Mouse (Mus musculus): ENCODE data around the gene Mcur1. TPM values are rescaled to one million over a fixed set of nuclear protein-coding genes. Genes with fewer than 3 reads are reported as not detected.
A peak's percentile ranks its signal among the peaks of the same experiment; 100 is the strongest.

Gene Mcur1
- polyA plus RNA-seq, 2 experiments = 4.0 to 6.0 TPM

DNA sequence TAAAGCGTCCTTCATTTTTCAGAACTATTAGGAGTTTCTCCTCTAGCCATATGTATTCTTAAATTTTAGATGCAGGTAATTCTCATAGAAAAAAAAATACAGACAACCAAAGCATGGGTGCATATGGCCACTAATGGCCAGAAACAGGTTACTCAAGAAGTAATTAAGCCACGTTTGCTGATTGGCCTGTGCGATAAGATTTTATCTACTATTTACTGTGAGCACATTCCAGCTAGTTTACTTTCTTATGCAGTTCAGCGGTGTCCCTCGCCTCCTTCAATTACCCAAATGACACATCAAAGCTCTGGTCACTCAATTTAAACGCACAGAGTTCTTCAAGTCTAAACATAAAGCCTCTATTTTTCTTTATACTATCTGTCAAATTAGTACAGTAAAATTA lies 1.0 kb downstream of the Mcur1 start:
- no peak for TF ChIP-seq EP300 (IDR thresholded peaks at IDR 0.05; ENCODE audit: low read depth)
- TF ChIP-seq CTCF (IDR thresholded peaks at IDR 0.05; ENCODE audit: low read depth) = no peak
- no peaks in the 10 kb centered on the region; the same call in 1 of the 2 replicates for H3K27me3 ChIP-seq (ENCODE audit: control insufficient read depth, insufficient read depth, low read length)
- H3K27ac ChIP-seq = no peak overlapping the region
- no peak for ATAC-seq (ENCODE audit: insufficient read depth)
- H3K4me2 ChIP-seq (ENCODE audit: low read depth) = peak overlapping the region; percentile 81
- H3K4me1 ChIP-seq (replicated peaks; ENCODE audit: control insufficient read depth in 2 of 2, insufficient read depth in 2 of 2, low read length in 1 of 2) = peaks cover 3 to 8% of the 10 kb centered on the region in 2 experiments; a peak in 3 of 4 replicates
- no peak for DNase-seq (ENCODE audit: low read depth in 3 of 3, low spot score in 3 of 3)
- H3K9ac ChIP-seq (replicated peaks) = peak overlapping the region; percentile 70
- no peaks in the 10 kb centered on the region; the same call in 1 of the 2 replicates for H3K36me3 ChIP-seq (replicated peaks; ENCODE audit: control insufficient read depth, insufficient read depth, low read depth)
- 24% methylated on average over 6 of the region's 6 CpGs for WGBS (ENCODE audit: insufficient replicate concordance)
- H3K9me3 ChIP-seq (ENCODE audit: control insufficient read depth, low read length) = no peaks in the 10 kb centered on the region
- peak overlapping the region in 1 of 2 experiments; percentile 71; a peak in 3 of 4 replicates for H3K4me3 ChIP-seq (ENCODE audit: insufficient read depth in 1 of 2, low read depth in 2 of 2, low read length in 2 of 2)

GRCm38 (mm10) chr13:43558357-43558756 lies 1.6 kb downstream of the Mcur1 start:
- DNase-seq (ENCODE audit: low read depth in 3 of 3, low spot score in 3 of 3) (no peak), ATAC-seq (ENCODE audit: insufficient read depth) (no peak)
- no peaks in the 10 kb centered on the region for H3K9me3 ChIP-seq (ENCODE audit: control insufficient read depth, low read length)
- H3K4me1 ChIP-seq (replicated peaks; ENCODE audit: control insufficient read depth in 2 of 2, insufficient read depth in 2 of 2, low read length in 1 of 2) = peaks cover 3 to 8% of the 10 kb centered on the region in 2 experiments; a peak in 3 of 4 replicates
- no peak for TF ChIP-seq EP300 (IDR thresholded peaks at IDR 0.05; ENCODE audit: low read depth)
- TF ChIP-seq CTCF (IDR thresholded peaks at IDR 0.05; ENCODE audit: low read depth) = no peak
- no peak overlapping the region for H3K9ac ChIP-seq (replicated peaks)
- no peaks in the 10 kb centered on the region; the same call in 1 of the 2 replicates for H3K36me3 ChIP-seq (replicated peaks; ENCODE audit: control insufficient read depth, insufficient read depth, low read depth)
- no peak overlapping the region for H3K4me3 ChIP-seq (ENCODE audit: insufficient read depth in 1 of 2, low read depth in 2 of 2, low read length in 2 of 2)
- no peak overlapping the region for H3K4me2 ChIP-seq (ENCODE audit: low read depth)
- no peak overlapping the region for H3K27ac ChIP-seq
- H3K27me3 ChIP-seq (ENCODE audit: control insufficient read depth, insufficient read depth, low read length) = no peaks in the 10 kb centered on the region; the same call in 1 of the 2 replicates
- 74% methylated on average over 6 of the region's 6 CpGs for whole genome bisulfite sequencing (ENCODE audit: insufficient replicate concordance)

GRCm38 (mm10) chr13:43556913-43557542 lies 3.0 kb downstream of the Mcur1 start:
- Histone ChIP-seq H3K27me3 (ENCODE audit: control insufficient read depth, insufficient read depth, low read length) (no peaks in the 10 kb centered on the region; the same call in 1 of the 2 replicates), H3K27ac (no peak overlapping the region), H3K4me3 (ENCODE audit: insufficient read depth in 1 of 2, low read depth in 2 of 2, low read length in 2 of 2) (no peak overlapping the region), H3K4me2 (ENCODE audit: low read depth) (no peak overlapping the region), H3K36me3 (replicated peaks; ENCODE audit: control insufficient read depth, insufficient read depth, low read depth) (no peaks in the 10 kb centered on the region; the same call in 1 of the 2 replicates), H3K9me3 (ENCODE audit: control insufficient read depth, low read length) (no peaks in the 10 kb centered on the region), H3K4me1 (replicated peaks; ENCODE audit: control insufficient read depth in 2 of 2, insufficient read depth in 2 of 2, low read length in 1 of 2) (peaks cover 3 to 8% of the 10 kb centered on the region in 2 experiments; a peak in 3 of 4 replicates), H3K9ac (replicated peaks) (no peak overlapping the region)
- no peak for ATAC-seq (ENCODE audit: insufficient read depth)
- DNase-seq (ENCODE audit: low read depth in 3 of 3, low spot score in 3 of 3) = no peak
- 74% methylated on average over 9 of the region's 9 CpGs for WGBS (ENCODE audit: insufficient replicate concordance)
- TF ChIP-seq CTCF (IDR thresholded peaks at IDR 0.05; ENCODE audit: low read depth) = no peak
- TF ChIP-seq EP300 (IDR thresholded peaks at IDR 0.05; ENCODE audit: low read depth) = no peak

GRCm38 (mm10) chr13:43555321-43555720 lies 4.7 kb downstream of the Mcur1 start:
- no peak for DNase-seq (ENCODE audit: low read depth in 3 of 3, low spot score in 3 of 3)

DNA sequence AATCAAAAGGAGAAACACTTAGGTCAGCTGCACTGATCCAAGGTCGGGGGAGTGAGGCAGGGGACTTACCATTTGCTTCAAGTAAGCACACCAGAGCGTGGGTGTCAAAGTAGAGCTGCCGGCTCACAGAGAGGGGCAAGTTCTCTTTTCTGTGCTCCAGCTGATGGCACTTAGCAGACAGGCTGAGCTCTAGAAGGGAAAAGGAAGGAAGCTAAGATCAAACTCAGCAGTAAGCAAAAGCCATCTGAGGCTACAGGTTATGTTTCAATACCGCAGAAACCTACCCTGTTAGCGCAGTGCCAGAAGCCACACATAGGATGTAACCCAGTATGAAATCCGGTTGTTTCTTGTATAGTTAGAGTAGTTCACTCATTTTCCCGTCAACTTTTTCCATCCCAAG lies 5.2 kb downstream of the Mcur1 start:
- H3K4me2 ChIP-seq (ENCODE audit: low read depth) = no peak overlapping the region
- H3K4me3 ChIP-seq (ENCODE audit: insufficient read depth in 1 of 2, low read depth in 2 of 2, low read length in 2 of 2) = no peak overlapping the region
- DNase-seq (ENCODE audit: low read depth in 3 of 3, low spot score in 3 of 3) (no peak), ATAC-seq (ENCODE audit: insufficient read depth) (no peak)
- no peaks in the 10 kb centered on the region; the same call in 1 of the 2 replicates for H3K27me3 ChIP-seq (ENCODE audit: control insufficient read depth, insufficient read depth, low read length)
- no peak overlapping the region for H3K27ac ChIP-seq
- no peak for TF ChIP-seq EP300 (IDR thresholded peaks at IDR 0.05; ENCODE audit: low read depth)
- TF ChIP-seq CTCF (IDR thresholded peaks at IDR 0.05; ENCODE audit: low read depth) = no peak
- WGBS (ENCODE audit: insufficient replicate concordance) = 48% methylated on average over 7 of the region's 7 CpGs
- H3K9me3 ChIP-seq (ENCODE audit: control insufficient read depth, low read length) = no peaks in the 10 kb centered on the region
- H3K36me3 ChIP-seq (replicated peaks; ENCODE audit: control insufficient read depth, insufficient read depth, low read depth) = peaks cover 4% of the 10 kb centered on the region; the same call in 1 of the 2 replicates
- H3K4me1 ChIP-seq (replicated peaks; ENCODE audit: control insufficient read depth in 2 of 2, insufficient read depth in 2 of 2, low read length in 1 of 2) = peaks cover 3 to 6% of the 10 kb centered on the region in 2 experiments; a peak in 3 of 4 replicates
- no peak overlapping the region for H3K9ac ChIP-seq (replicated peaks)

More at GRCm38 (mm10) chr13:43555321-43555720, 4.7 kb downstream of the Mcur1 start:
- H3K4me2 ChIP-seq (ENCODE audit: low read depth) = no peak overlapping the region
- H3K4me3 ChIP-seq (ENCODE audit: insufficient read depth in 1 of 2, low read depth in 2 of 2, low read length in 2 of 2) = no peak overlapping the region
- H3K27ac ChIP-seq = no peak overlapping the region
- TF ChIP-seq EP300 (IDR thresholded peaks at IDR 0.05; ENCODE audit: low read depth) (no peak), CTCF (IDR thresholded peaks at IDR 0.05; ENCODE audit: low read depth) (no peak)
- H3K4me1 ChIP-seq (replicated peaks; ENCODE audit: control insufficient read depth in 2 of 2, insufficient read depth in 2 of 2, low read length in 1 of 2) = peaks cover 3 to 4% of the 10 kb centered on the region in 2 experiments; a peak in 3 of 4 replicates
- WGBS (ENCODE audit: insufficient replicate concordance) = 67% methylated on average over 9 of the region's 9 CpGs
- ATAC-seq (ENCODE audit: insufficient read depth) = no peak
- H3K9me3 ChIP-seq (ENCODE audit: control insufficient read depth, low read length) = no peaks in the 10 kb centered on the region
- peaks cover 2% of the 10 kb centered on the region; the same call in 1 of the 2 replicates for H3K36me3 ChIP-seq (replicated peaks; ENCODE audit: control insufficient read depth, insufficient read depth, low read depth)
- no peaks in the 10 kb centered on the region; the same call in 1 of the 2 replicates for H3K27me3 ChIP-seq (ENCODE audit: control insufficient read depth, insufficient read depth, low read length)
- no peak overlapping the region for H3K9ac ChIP-seq (replicated peaks)

All from liver, embryonic 14.5 days (tissue).